Mouse (Mus musculus): ENCODE data around the gene Dip2c. TPM values are rescaled to one million over a fixed set of nuclear protein-coding genes. Genes with fewer than 3 reads are reported as not detected.

Gene Dip2c
- total and polyA plus RNA-seq, 3 experiments: not detected

DNA sequence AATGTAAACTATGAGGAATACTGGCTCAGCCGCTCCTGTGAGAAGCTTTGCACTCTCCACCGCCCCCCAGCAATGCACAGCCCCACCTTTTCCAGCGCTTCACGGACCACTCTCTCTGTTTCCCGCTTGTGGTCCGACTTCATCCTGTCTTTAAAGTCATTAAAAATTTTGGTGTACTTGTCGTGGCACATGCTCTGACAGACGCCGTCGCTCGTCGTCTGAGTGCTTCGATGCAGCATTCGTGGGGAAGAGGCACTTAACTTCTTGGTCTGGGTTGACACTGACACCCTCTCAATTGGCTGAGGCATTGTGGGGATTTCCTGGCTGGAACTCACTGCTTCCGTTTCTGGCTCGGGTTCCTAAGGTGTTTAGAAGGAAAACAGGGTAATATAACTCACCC, 413.0 kb downstream of the Dip2c start:
- Histone ChIP-seq H3K36me3 (ENCODE audit: control insufficient read depth in 1 of 2, insufficient read depth in 2 of 2, low read length in 2 of 2) (no peaks in the 10 kb centered on the region; a peak in 1 of 4 replicates), H3K4me1 (ENCODE audit: control insufficient read depth in 1 of 2, insufficient read depth in 2 of 2, low read length in 2 of 2) (no peaks in the 10 kb centered on the region), H3K9ac (ENCODE audit: control insufficient read depth, low read depth, low read length, poor library complexity, severe bottlenecking) (no peak overlapping the region), H3K27me3 (ENCODE audit: control insufficient read depth in 1 of 2, insufficient read depth in 2 of 2, low read length in 2 of 2) (no peaks in the 10 kb centered on the region), H3K79me2 (ENCODE audit: control insufficient read depth, insufficient read depth, low read length, poor library complexity) (no peaks in the 10 kb centered on the region), H3K4me3 (ENCODE audit: control insufficient read depth in 1 of 2, insufficient read depth in 1 of 2, low read depth in 2 of 2, low read length in 2 of 2) (no peak overlapping the region), H3K27ac (ENCODE audit: control insufficient read depth, low read depth, low read length) (no peak overlapping the region), H3K9me3 (replicated peaks; ENCODE audit: insufficient read depth, low read length) (no peaks in the 10 kb centered on the region)
- no peak for DNase-seq (ENCODE audit: low read depth, low spot score)
- no peak for TF ChIP-seq POLR2A (IDR thresholded peaks at IDR 0.05; ENCODE audit: control insufficient read depth in 1 of 2, insufficient read depth in 1 of 2, low read depth in 1 of 2, low read length in 2 of 2, poor library complexity in 1 of 2)
- no peak for TF ChIP-seq POLR2AphosphoS2 (IDR thresholded peaks at IDR 0.05; ENCODE audit: low read length)
- TF ChIP-seq ZMIZ1 (IDR thresholded peaks at IDR 0.05; ENCODE audit: low read depth, low read length): no peak
- no peak for TF ChIP-seq MXI1 (IDR thresholded peaks at IDR 0.05; ENCODE audit: low read depth, low read length)
- no peak for TF ChIP-seq CHD1 (IDR thresholded peaks at IDR 0.05; ENCODE audit: low read depth, low read length)
- no peak for TF ChIP-seq RAD21 (IDR thresholded peaks at IDR 0.05; ENCODE audit: low read depth, low read length)
- no peak for TF ChIP-seq KAT2A (conservative IDR thresholded peaks at IDR 0.05; ENCODE audit: low read depth, low read length)
- no peak for TF ChIP-seq CTCF (IDR thresholded peaks at IDR 0.05 in 2 of 3, conservative IDR thresholded peaks at IDR 0.05 in 1 of 3; ENCODE audit: control insufficient read depth in 1 of 3, insufficient read depth in 1 of 3, low read depth in 2 of 3, low read length in 3 of 3, poor library complexity in 1 of 3, severe bottlenecking in 1 of 3)
- TF ChIP-seq BHLHE40 (IDR thresholded peaks at IDR 0.05; ENCODE audit: borderline replicate concordance, low read depth, low read length): no peak
- no peak for TF ChIP-seq ZNF384 (IDR thresholded peaks at IDR 0.05; ENCODE audit: low read depth, low read length)

GRCm38 (mm10) chr13:9692876-9693275, 416.5 kb downstream of the Dip2c start:
- no peaks in the 10 kb centered on the region; a peak in 1 of 4 replicates for H3K36me3 ChIP-seq (ENCODE audit: control insufficient read depth in 1 of 2, insufficient read depth in 2 of 2, low read length in 2 of 2)
- DNase-seq (ENCODE audit: low read depth, low spot score): no peak
- no peak overlapping the region for H3K27ac ChIP-seq (ENCODE audit: control insufficient read depth, low read depth, low read length)
- no peak overlapping the region for H3K9ac ChIP-seq (ENCODE audit: control insufficient read depth, low read depth, low read length, poor library complexity, severe bottlenecking)
- no peaks in the 10 kb centered on the region for H3K27me3 ChIP-seq (ENCODE audit: control insufficient read depth in 1 of 2, insufficient read depth in 2 of 2, low read length in 2 of 2)
- H3K4me1 ChIP-seq (ENCODE audit: control insufficient read depth in 1 of 2, insufficient read depth in 2 of 2, low read length in 2 of 2): no peaks in the 10 kb centered on the region
- no peak overlapping the region for H3K4me3 ChIP-seq (ENCODE audit: control insufficient read depth in 1 of 2, insufficient read depth in 1 of 2, low read depth in 2 of 2, low read length in 2 of 2)
- H3K9me3 ChIP-seq (replicated peaks; ENCODE audit: insufficient read depth, low read length): no peaks in the 10 kb centered on the region
- H3K79me2 ChIP-seq (ENCODE audit: control insufficient read depth, insufficient read depth, low read length, poor library complexity): no peaks in the 10 kb centered on the region
- no peak for TF ChIP-seq GATA1 (IDR thresholded peaks at IDR 0.05; ENCODE audit: low read depth, low read length)
- TF ChIP-seq CHD2 (IDR thresholded peaks at IDR 0.05; ENCODE audit: low read length): no peak
- no peak for TF ChIP-seq MYC (IDR thresholded peaks at IDR 0.05; ENCODE audit: low read depth, low read length)
- no peak for TF ChIP-seq E2F4 (IDR thresholded peaks at IDR 0.05; ENCODE audit: borderline replicate concordance, low read depth, low read length)
- no peak for TF ChIP-seq TCF12 (IDR thresholded peaks at IDR 0.05; ENCODE audit: low read depth, low read length)
- TF ChIP-seq MAFK (IDR thresholded peaks at IDR 0.05; ENCODE audit: borderline replicate concordance, low read depth, low read length): no peak
- TF ChIP-seq POLR2AphosphoS2 (IDR thresholded peaks at IDR 0.05; ENCODE audit: low read length): no peak
- no peak for TF ChIP-seq ELF1 (IDR thresholded peaks at IDR 0.05; ENCODE audit: low read depth, low read length)
- TF ChIP-seq SIN3A (IDR thresholded peaks at IDR 0.05; ENCODE audit: low read length): no peak
- no peak for TF ChIP-seq USF1 (IDR thresholded peaks at IDR 0.05; ENCODE audit: low read depth, low read length)
- no peak for TF ChIP-seq GABPA (IDR thresholded peaks at IDR 0.05; ENCODE audit: low read depth, low read length)
- no peak for TF ChIP-seq HCFC1 (IDR thresholded peaks at IDR 0.05; ENCODE audit: low read depth, low read length)
- no peak for TF ChIP-seq CHD1 (IDR thresholded peaks at IDR 0.05; ENCODE audit: low read depth, low read length)
- TF ChIP-seq JUND (IDR thresholded peaks at IDR 0.05; ENCODE audit: low read depth, low read length): no peak
